Mouse (Mus musculus): ENCODE measurements around the gene Inka2. TPM values are rescaled to one million over a fixed set of nuclear protein-coding genes. Genes with fewer than 3 reads are reported as not detected.

Gene Inka2
- 0.15 TPM for polyA plus RNA-seq (2014; fragmentation: Illumina TruSeq; extraction: RNeasy Lipid Tissue Mini Kit (QIAGEN cat#74804); ENCODE audit: low read depth, low replicate concordance)

GRCm38 (mm10) chr3:105704031-105705008 lies at the start of gene Inka2:
TSS of gene Inka2 (plus strand) at chr3:105704599.

GRCm38 (mm10) chr3:105687324-105688060 lies 16.9 kb upstream of the Inka2 start, which contains the start of gene Ddx20:
TSS of gene Ddx20 (minus strand) at chr3:105687574.

Other genes starting within 250 kb of the Inka2 start
- 443 TPM for gene Ddx20, start 17.0 kb upstream of the Inka2 start, polyA plus RNA-seq (2014; fragmentation: Illumina TruSeq; extraction: RNeasy Lipid Tissue Mini Kit (QIAGEN cat#74804); ENCODE audit: low read depth, low replicate concordance)
- gene Rap1a, start 96.7 kb downstream of the Inka2 start, polyA plus RNA-seq (2014; fragmentation: Illumina TruSeq; extraction: RNeasy Lipid Tissue Mini Kit (QIAGEN cat#74804); ENCODE audit: low read depth, low replicate concordance) = 70.0 TPM
- gene Adora3, start 166.3 kb downstream of the Inka2 start, polyA plus RNA-seq (2014; fragmentation: Illumina TruSeq; extraction: RNeasy Lipid Tissue Mini Kit (QIAGEN cat#74804); ENCODE audit: low read depth, low replicate concordance) = 14.7 TPM
- gene Tmigd3, start 166.3 kb downstream of the Inka2 start, polyA plus RNA-seq (2014; fragmentation: Illumina TruSeq; extraction: RNeasy Lipid Tissue Mini Kit (QIAGEN cat#74804); ENCODE audit: low read depth, low replicate concordance) = 209 TPM
- gene I830077J02Rik, start 228.1 kb downstream of the Inka2 start, polyA plus RNA-seq (2014; fragmentation: Illumina TruSeq; extraction: RNeasy Lipid Tissue Mini Kit (QIAGEN cat#74804); ENCODE audit: low read depth, low replicate concordance) = 0.66 TPM